Mouse (Mus musculus) intestine, embryonic 15.5 days (tissue): ENCODE data around the gene Mup9. TPM values are rescaled to one million over a fixed set of nuclear protein-coding genes. Genes with fewer than 3 reads are reported as not detected.
"Not testable (repeated sequence)": the region's sequence is repeated elsewhere in the genome, so short reads cannot be mapped to it uniquely, and the experiment has no call there.

Experiments
- ATAC-seq: fragments of 200-750 bp; cut with Nextera tagmentation; 2 replicates; pipeline ENCODE4 v1.8.0; 2017; ENCODE audit warnings: moderate TSS enrichment, moderate library complexity
- H3K27ac ChIP-seq: fragments of 300-500 bp; sonication (generic); 2 replicates; pipeline ENCODE4 v1.5.1; 2015; ENCODE audit warnings: mild to moderate bottlenecking, inconsistent platforms
- H3K27me3 ChIP-seq: fragments of 300-500 bp; sonication (generic); replicated peaks from 2 replicates; pipeline ENCODE4 v1.6.1; 2015; ENCODE audit warnings: inconsistent platforms
- H3K36me3 ChIP-seq: fragments of 300-500 bp; sonication (generic); 2 replicates; pipeline ENCODE4 v1.6.1; 2015; ENCODE audit warnings: inconsistent platforms
- H3K4me1 ChIP-seq: fragments of 300-500 bp; sonication (generic); replicated peaks from 2 replicates; pipeline ENCODE4 v1.6.1; 2015; ENCODE audit warnings: inconsistent platforms
- H3K4me2 ChIP-seq: fragments of 300-500 bp; sonication (generic); replicated peaks from 2 replicates; pipeline ENCODE4 v1.6.1; 2015; ENCODE audit warnings: mild to moderate bottlenecking, inconsistent platforms
- H3K4me3 ChIP-seq: fragments of 300-500 bp; sonication (generic); replicated peaks from 2 replicates; pipeline ENCODE4 v1.5.1; 2015; ENCODE audit warnings: inconsistent platforms
- H3K9ac ChIP-seq: fragments of 300-500 bp; sonication (generic); 2 replicates; pipeline ENCODE4 v1.6.1; 2015; ENCODE audit warnings: inconsistent platforms
- H3K9me3 ChIP-seq: fragments of 300-500 bp; sonication (generic); 2 replicates; pipeline ENCODE4 v1.6.1; 2016; ENCODE audit warnings: inconsistent platforms
- WGBS: fragments of 180-500 bp; shearing (Covaris S2); methylation state at CpG from one replicate; pipeline ENCODE4 v1.1.7; 2015; 5-methylcytosine and 5-hydroxymethylcytosine counted together
- polyA plus RNA-seq: library from polyadenylated mRNA; unstranded; fragments of >200 nt; fragmentation: Nextera tagmentation; extraction: Ambion mirVana; gene quantifications from 2 replicates; pipeline ENCODE4 v1.2.1, GENCODE M21; 2015

Gene Mup9
- polyA plus RNA-seq, result not detected in 2 replicates

DNA sequence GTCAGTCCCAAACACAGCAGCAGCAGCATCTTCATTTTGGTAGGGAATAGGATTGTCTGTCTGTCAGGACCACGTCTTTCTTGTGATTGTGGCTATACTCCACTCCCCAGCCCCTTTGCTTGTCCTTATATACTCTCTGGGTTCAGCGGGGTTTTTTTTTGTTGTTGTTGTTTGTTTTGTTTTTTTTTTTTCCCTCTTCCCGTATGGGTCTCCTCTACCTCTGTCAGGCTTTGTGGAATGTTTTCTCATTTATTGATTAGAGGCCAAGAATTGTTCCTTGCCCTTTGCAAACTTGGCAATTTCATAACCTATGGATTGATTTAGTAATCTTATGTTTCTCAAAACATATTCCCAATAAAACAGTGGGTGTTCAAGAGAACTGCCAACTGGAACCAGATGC is at the start of gene Mup9:
TSS of gene Mup9 (minus strand) at position 101 of the 400 bp plus-strand sequence.
- H3K9ac ChIP-seq, H3K4me1 ChIP-seq, H3K27me3 ChIP-seq, H3K9me3 ChIP-seq, H3K4me2 ChIP-seq, H3K4me3 ChIP-seq, H3K36me3 ChIP-seq, ATAC-seq, H3K27ac ChIP-seq: not testable (repeated sequence)
- WGBS, result 78% methylated on average over 3 of the region's 3 CpGs

Other genes starting within 250 kb of the Mup9 start
- not detected in 2 replicates for gene Mup8, start 199.4 kb downstream of the Mup9 start, polyA plus RNA-seq
- not detected in 2 replicates for gene Mup1, start 80.0 kb upstream of the Mup9 start, polyA plus RNA-seq
- gene Mup10, start 160.2 kb upstream of the Mup9 start, polyA plus RNA-seq, result not detected in 2 replicates
- gene Mup11, start 240.5 kb upstream of the Mup9 start, polyA plus RNA-seq, result not detected in 2 replicates